8 mouse cellular contexts compared by ENCODE assay signal in the genomic region with DNA sequence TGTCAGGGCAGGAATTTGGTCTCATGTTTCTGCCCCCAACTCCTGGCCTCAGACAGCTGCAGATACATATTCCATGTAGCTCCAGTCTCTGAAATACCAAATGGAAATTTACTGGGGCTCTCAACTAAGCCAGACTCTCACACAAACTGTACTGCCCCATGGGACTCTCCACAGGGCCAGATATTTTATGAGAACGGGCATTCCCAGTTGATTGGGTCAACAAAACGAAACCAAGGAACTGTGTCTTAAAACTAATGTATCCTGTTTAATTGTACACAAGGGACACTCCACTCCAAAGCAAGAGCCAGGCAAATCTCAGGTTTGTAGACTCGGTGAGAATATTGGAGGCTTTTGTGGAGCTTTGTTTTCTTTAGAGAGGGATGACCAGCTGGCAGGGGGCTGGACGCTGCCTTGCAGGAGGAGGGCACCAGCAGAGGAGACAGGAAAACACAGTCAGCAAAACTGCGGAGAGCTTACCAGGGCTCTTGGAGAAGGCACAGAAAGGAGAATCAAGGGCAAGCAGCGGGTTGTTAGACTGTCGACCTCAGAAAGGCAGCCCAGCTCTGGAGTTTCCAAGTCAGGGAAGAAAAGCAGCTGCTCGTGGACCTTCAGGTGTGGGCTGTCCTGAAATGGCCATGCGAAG. TPM values are rescaled to one million over a fixed set of nuclear protein-coding genes. Genes with fewer than 3 reads are reported as not detected.
DNase-seq lines count a peak whose midpoint lies in the region; ATAC-seq and TF ChIP-seq lines count a peak whose summit lies in the region.

No protein-coding gene starts in this region.

- no peaks in the 10 kb centered on the region for H3K27me3 ChIP-seq in lung, postnatal 0 days (replicated peaks; ENCODE audit: insufficient read depth, low read length)

- no peak for TF ChIP-seq CTCF in lung, postnatal 0 days (IDR thresholded peaks at IDR 0.05)

- H3K4me2 ChIP-seq in lung, postnatal 0 days (replicated peaks; ENCODE audit: low read depth, low read length) = peak overlapping the region; percentile 49

- H3K36me3 ChIP-seq in lung, postnatal 0 days (ENCODE audit: insufficient read depth, low read length) = no peaks in the 10 kb centered on the region

- WGBS in lung, postnatal 0 days = 19% methylated on average over 9 of the region's 9 CpGs

- H3K4me3 ChIP-seq in lung, postnatal 0 days (ENCODE audit: low read depth, low read length) = peak overlapping the region; percentile 15; the same call in 1 of the 2 replicates

- peak overlapping the region; percentile 87 for H3K27ac ChIP-seq in lung, postnatal 0 days (ENCODE audit: low read length)

- peak; percentile 55 for ATAC-seq in lung, postnatal 0 days

- H3K9me3 ChIP-seq in lung, postnatal 0 days (ENCODE audit: low read length) = no peaks in the 10 kb centered on the region

- H3K9ac ChIP-seq in lung, postnatal 0 days (replicated peaks; ENCODE audit: low read depth) = peak overlapping the region; percentile 32

- peaks cover 14% of the 10 kb centered on the region; the same call in 1 of the 2 replicates for H3K4me1 ChIP-seq in lung, postnatal 0 days (ENCODE audit: insufficient read depth, low read depth, low read length)

- peak; percentile 41 to 54 for DNase-seq in adrenal gland, adult 18-20 months (ENCODE audit: low spot score in 2 of 2)
- DNase-seq in adrenal gland, postnatal 4 days (ENCODE audit: low spot score in 2 of 2) = no peak
- DNase-seq in cerebellum, postnatal 14 days = peak; percentile 33 to 45
- peak; percentile 79 to 86 for DNase-seq in heart, adult 9 months (ENCODE audit: low spot score in 2 of 2)
- DNase-seq in kidney, adult 8-10 months = peak; percentile 62 to 75
- DNase-seq in lung, postnatal 0 days (ENCODE audit: low spot score) = peak; percentile 55
- DNase-seq in ovary, postnatal 36 days (ENCODE audit: low spot score) = peak; percentile 55
- DNase-seq in right cerebral cortex, postnatal 14 days = no peak

- TF ChIP-seq EP300 in lung, postnatal 0 days (IDR thresholded peaks at IDR 0.05) = no peak; the same call in 1 of the 2 replicates

RNA-seq across cellular contexts. Expression of gene C87436, which starts 42.1 kb away (rescaled TPM):
- 10 to 100 TPM; 18.1 to 18.6 TPM for total RNA-seq in adrenal gland, adult 18-20 months (2021)
- total RNA-seq in adrenal gland, postnatal 4 days (2021) = 10 to 100 TPM; 17.6 to 19.1 TPM
- polyA plus RNA-seq in lung, postnatal 0 days (2015; fragmentation: Nextera tagmentation; extraction: Ambion mirVana) = 23.3 and 23.5 TPM in 2 replicates

RNA-seq across cellular contexts. Expression of gene Pcbp1, which starts 45.8 kb away (rescaled TPM):
- 100 to 1,000 TPM; 331 to 339 TPM for total RNA-seq in adrenal gland, adult 18-20 months (2021)
- total RNA-seq in adrenal gland, postnatal 4 days (2021) = 100 to 1,000 TPM; 273 to 288 TPM
- polyA plus RNA-seq in lung, postnatal 0 days (2015; fragmentation: Nextera tagmentation; extraction: Ambion mirVana) = 317 and 353 TPM in 2 replicates

RNA-seq across cellular contexts. Expression of gene Gm44790, which starts 53.9 kb away (rescaled TPM):
- total RNA-seq in adrenal gland, adult 18-20 months (2021) = 1 to 10 TPM in 1 of 2 experiments, not detected in 1; 2.7 TPM
- 1 to 10 TPM in 1 of 2 experiments, not detected in 1; 2.1 TPM for total RNA-seq in adrenal gland, postnatal 4 days (2021)
- not detected in 2 replicates for polyA plus RNA-seq in lung, postnatal 0 days (2015; fragmentation: Nextera tagmentation; extraction: Ambion mirVana)

Comparison
In these comparisons a context has a peak if more than half of its experiments do, and no peak if none do; other contexts are left out.
1. DNase-seq: peak in adrenal gland, adult 18-20 months (2 of 2), cerebellum, postnatal 14 days (2 of 2), heart, adult 9 months (2 of 2), kidney, adult 8-10 months (2 of 2), lung, postnatal 0 days (single experiment) and ovary, postnatal 36 days (single experiment); none in adrenal gland, postnatal 4 days (0 of 2) and right cerebral cortex, postnatal 14 days (single experiment).